Mouse (Mus musculus) monocyte, adult 2 months (primary cell): ENCODE results near the gene Plekha3.

ENCODE experiments used
- DNase-seq, 2 experiments: peaks; one replicate each; pipeline ENCODE4 v3.0.0; 2022; ENCODE audit warnings: low spot score in 2 of 2, low read depth in 1 of 2

Plekha3 gene

DNA sequence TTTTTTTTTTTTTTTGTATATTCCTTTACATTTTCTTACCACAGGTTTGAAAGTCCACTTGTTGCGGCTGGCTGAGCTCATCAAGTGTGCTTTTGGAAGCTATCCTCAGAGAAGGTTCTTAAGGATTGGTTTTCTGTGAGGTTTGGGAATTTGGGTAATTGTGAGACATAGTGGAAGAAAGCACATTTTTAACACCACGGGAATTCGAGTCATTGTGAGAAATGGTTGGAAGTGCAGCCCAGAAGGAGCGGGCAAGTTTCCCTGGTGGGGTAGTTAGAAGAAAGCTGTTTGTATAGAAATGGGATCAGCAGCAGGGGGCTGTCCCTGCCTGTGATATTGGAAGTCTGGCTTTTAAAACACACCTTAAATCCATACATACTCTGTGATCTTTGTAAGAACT, 868 bp downstream of the Plekha3 start:
- no peak for DNase-seq

DNA sequence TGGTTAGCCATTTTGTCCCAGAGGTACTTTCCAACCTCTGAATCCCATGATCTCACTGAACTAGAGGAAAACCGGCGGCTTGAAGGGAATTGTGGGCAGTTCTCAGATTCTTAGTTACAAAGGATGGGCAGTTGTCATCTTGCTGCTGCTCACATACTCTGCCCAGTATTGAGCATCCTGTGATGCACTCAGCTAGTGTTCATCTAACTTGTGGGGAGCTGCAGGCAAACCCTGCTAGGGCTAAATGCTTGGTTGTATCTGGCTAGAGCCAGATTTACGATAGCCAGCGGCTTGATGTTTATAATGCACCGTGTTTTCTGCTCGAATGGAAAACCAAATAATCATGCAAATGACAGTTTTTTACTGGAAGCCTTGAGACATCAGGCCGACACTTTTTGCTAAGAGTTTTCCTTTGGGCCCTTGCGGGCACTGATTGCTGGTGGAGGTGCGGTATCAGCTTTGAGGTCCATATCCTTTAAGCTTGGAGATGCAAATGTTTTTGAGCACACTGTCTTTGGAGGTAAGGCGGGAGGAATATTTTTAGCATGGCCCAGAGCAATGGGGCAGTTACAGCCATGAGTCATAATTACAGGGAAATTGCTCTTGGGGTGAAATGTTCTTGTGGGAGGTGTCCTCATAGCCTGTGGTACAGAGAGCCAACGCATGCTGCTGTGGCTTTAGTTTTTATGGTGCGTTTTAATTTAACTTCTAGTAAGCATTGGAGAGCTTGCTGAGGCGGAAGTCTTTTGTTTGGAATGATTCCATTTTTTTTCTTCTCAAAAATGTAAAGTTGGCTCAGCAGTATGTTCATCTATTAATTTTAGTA, 1.5 kb downstream of the Plekha3 start:
- DNase-seq = no peak

- no peak for DNase-seq
Measured at GRCm38 (mm10) chr2:76682301-76682700, 7.2 kb downstream of the Plekha3 start.

- DNase-seq = no peak
Measured at GRCm38 (mm10) chr2:76686986-76687385, 11.9 kb downstream of the Plekha3 start.

GRCm38 (mm10) chr2:76687608-76688007, 12.5 kb downstream of the Plekha3 start:
- no peak for DNase-seq

DNA sequence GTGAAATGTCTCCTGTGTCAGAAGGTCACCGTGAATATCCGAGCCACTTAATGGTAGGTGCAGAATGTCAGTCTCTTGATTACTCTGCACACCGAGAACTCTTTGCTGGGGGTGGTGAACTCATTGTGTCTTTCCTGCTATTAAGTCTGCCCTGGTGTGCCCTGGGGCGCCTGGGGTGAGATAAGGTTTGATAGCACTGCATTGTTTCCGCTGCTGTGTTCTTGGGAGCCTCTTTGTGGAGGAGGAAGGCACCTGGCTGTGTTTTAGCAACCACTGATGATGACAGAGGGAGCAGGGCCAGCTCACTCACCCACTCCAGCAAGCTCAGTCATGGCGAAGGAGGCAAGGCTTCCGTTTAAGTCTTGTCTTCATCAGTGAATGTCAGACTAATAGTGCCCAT, 13.1 kb downstream of the Plekha3 start:
- no peak for DNase-seq

DNA sequence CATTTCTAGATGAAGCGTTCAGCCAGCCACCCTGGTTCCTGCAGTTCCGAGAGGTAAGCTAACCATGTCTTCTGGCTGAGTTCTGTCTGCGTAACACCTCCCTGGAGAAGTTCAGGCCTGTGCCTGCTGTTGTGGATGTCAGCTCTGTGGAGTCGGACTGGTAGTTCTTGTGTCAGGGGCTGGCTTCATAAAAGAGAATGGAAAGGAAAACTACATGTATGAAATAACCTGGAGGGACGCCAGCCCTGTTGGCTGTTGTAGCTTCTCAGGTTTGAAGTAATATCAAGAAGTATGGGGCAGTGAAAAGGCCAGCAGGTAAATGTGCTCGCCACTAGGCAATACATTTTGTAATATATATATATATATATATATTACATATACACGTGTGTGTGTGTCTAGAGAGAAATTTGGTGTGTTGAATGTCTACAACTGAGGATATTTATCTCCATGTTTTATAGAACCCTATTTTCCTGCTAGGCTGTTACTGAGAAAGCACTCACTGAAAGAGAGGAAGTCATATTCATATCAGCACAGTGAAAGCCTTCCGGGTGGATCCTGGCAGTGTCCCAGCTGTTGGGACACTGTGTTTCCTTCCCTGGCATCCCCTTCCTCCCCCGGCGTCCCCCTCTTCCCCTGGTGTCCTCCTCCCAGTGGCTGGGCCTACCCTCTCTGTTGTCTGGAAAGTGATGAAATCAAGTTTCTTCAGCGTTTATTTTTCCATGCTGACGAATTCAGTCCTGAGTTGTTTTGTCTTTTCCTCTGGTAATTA, 15.5 kb downstream of the Plekha3 start:
- DNase-seq = no peak

DNA sequence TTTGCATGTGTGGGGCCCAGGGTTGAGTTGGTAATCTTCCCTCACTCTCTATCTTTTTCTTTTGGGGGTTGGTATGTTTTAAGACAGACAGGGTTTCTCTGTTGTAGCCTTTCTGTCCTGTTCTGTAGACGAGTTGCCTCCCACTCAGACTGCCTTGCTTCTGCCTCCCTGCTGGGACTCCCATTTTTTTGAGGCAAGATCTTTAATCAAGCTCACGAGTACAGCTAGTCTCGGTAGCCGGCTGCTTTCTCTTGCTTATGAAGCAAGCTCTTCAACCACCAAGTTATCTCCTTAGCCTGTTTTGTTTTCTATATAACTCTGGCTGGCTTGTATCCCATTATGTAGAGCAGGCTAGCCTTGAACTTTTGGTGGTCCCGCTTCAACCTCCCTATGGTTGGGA, 18.7 kb downstream of the Plekha3 start:
- DNase-seq = no peak

DNA sequence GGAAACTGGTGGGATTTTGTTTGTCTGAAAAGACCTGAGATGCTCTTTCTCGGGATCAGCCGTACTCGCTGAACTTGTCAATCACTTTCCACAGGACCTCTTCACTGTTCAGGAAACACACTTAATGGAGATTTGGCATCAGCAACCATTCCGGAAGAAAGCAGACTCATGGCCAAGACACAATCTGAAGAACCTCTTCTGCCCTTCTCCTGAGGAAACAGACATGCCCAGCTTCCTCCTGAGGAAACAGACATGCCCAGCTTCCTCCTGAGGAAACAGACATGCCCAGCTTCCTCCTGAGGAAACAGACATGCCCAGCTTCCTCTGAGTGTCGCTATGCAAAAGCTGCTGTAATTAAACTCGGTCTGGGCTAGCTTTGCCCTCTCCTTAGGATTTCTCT, 20.2 kb downstream of the Plekha3 start:
- DNase-seq = no peak

- no peak for DNase-seq
Measured at GRCm38 (mm10) chr2:76702188-76702587, 27.1 kb downstream of the Plekha3 start.

DNA sequence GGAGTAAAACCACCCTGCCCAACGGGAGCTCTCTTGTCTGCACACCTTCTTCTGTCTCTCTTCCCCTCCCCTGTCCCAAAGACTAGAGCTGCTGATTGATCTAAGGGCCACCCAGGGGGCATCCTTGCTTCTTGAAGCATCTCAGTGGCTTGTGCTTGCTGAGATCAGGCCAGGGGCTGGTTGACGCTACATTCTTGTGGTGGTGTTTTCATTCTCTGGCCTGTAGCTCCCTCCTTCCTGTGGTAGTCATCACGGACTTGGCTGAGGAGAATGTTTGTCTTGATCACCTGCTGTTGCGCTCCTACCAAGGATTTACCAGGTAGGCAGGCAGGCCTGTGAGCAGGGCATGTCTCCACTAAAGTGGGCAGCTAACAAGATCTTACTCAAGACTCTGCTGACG, 27.7 kb downstream of the Plekha3 start:
- DNase-seq = no peak

- no peak for DNase-seq
Measured at GRCm38 (mm10) chr2:76705655-76706054, 30.6 kb downstream of the Plekha3 start.

GRCm38 (mm10) chr2:76708512-76708911, 33.4 kb downstream of the Plekha3 start:
- no peak for DNase-seq

GRCm38 (mm10) chr2:76714984-76715383, 39.9 kb downstream of the Plekha3 start:
- DNase-seq = no peak

- no peak for DNase-seq
Measured at GRCm38 (mm10) chr2:76719650-76720049, 44.6 kb downstream of the Plekha3 start.
